Mouse (Mus musculus) urinary bladder, postnatal 25 days (tissue): ENCODE data around the gene Tpm4.

Experiments used
- DNase-seq: peaks from one replicate; pipeline ENCODE4 v3.0.0; 2022; ENCODE audit warnings: low spot score

Gene Tpm4

DNA sequence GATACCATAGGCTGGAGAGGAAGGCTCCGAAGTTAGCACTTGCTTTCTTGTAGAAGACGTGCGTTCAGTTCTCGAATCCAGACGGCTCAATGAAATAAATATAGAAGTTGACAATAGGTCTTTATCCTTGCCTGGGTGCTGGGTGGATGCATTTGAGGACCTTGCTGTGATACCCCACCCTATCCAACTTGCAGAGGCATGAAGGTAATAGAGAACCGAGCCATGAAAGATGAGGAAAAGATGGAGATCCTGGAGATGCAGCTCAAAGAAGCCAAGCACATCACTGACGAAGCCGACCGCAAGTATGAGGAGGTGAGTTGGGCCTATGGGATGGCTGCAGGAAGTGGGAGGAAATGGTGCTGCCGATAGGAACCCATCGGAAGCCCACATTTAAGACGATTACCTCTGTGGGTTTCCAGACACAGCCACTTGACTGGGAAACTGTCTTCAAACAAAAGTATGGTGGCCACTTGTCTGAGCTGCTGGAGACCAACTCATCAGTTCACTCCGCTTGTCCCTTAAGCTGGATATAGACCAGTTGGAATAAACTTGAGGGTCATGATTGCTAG, 8.6 kb downstream of the Tpm4 start:
- DNase-seq: no peak

- no peak for DNase-seq
Observed at GRCm38 (mm10) chr8:72144345-72144975, 9.7 kb downstream of the Tpm4 start.

DNA sequence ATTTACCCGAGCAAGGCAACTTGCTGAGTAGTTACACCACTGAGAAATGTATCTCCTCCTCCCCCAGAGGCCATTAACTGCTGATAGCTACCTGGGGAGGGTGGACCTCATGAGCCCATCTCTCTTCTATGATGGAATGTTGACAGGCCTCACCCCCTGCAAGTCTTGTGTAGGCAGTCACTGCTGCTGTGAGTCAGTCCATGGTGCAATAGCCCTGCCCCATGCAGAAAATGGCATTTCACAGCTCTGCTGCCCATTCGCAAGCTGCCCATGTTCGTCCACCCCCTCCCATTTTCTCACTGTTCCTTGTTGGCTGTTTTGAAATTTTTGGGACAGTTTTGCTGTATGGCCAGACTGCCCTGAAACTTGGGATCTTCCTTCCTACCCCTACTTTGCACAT, 10.7 kb downstream of the Tpm4 start:
- DNase-seq: no peak

DNA sequence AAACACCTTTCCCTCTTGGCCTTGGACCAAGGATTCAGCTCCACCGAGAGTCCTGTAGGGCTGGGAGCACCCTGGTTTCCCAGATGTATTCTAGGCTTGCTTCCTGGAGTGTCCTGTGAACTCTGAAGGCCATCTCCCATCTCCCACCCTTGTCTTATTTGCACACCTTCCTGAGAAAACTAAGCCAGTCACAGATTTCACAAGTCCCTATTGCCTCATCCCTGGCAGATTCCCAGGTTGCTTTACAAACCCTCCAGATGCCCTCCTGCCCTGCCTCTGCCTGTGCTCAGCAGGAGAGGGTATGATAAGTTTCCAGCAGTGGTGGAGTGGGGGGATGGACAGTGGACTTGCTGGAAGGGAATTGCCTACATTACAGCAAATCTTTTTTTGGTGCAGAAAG, 11.3 kb downstream of the Tpm4 start:
- no peak for DNase-seq

DNA sequence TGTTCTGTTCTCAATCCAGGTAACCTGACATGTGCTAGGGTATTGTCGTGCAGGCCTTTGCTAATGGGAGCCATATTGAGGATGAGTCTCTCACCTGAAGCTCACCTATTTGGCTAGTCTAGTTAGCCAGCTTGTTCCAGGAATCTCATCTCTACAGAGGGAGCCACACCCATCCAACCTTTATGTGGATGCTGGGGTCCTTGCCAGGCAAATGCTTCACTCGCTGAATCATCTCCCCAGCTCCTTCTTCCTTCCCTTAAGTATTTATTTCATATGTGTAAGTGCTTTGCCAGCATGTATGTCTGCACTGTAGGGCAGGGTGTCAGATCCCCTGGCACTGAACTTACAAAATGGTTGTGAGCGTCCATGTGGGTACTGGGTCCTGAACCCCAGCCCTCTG, 11.8 kb downstream of the Tpm4 start:
- DNase-seq: no peak

- DNase-seq: no peak
Observed at GRCm38 (mm10) chr8:72147266-72147665, 12.5 kb downstream of the Tpm4 start.

DNA sequence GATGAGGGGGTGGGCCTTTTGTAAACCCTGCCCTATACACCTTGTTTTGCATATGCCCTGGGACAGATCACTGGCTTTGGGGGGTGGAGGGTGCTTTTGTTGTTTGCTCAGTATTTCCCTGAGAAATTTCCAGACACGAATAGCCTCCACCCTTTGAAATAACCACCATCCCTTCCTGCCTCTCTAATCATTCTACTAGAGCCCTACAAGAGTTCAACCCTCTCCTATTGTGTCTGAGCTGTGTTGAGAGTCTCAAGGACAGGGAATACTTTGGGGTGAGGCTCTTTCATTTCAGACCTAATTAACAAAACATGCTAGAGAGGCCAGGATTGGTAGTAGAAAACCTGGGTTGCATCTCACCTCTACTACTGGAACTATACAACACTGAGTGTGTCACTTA, 14.3 kb downstream of the Tpm4 start:
- DNase-seq: no peak

GRCm38 (mm10) chr8:72151418-72152078, 16.8 kb downstream of the Tpm4 start:
- DNase-seq: no peak

- no peak for DNase-seq
Observed at GRCm38 (mm10) chr8:72153382-72153781, 18.6 kb downstream of the Tpm4 start.

GRCm38 (mm10) chr8:72158096-72158495, 23.3 kb downstream of the Tpm4 start:
- DNase-seq: no peak

- no peak for DNase-seq
Observed at GRCm38 (mm10) chr8:72158726-72159125, 24.0 kb downstream of the Tpm4 start.

GRCm38 (mm10) chr8:72160007-72160406, 25.2 kb downstream of the Tpm4 start:
- DNase-seq: no peak

DNA sequence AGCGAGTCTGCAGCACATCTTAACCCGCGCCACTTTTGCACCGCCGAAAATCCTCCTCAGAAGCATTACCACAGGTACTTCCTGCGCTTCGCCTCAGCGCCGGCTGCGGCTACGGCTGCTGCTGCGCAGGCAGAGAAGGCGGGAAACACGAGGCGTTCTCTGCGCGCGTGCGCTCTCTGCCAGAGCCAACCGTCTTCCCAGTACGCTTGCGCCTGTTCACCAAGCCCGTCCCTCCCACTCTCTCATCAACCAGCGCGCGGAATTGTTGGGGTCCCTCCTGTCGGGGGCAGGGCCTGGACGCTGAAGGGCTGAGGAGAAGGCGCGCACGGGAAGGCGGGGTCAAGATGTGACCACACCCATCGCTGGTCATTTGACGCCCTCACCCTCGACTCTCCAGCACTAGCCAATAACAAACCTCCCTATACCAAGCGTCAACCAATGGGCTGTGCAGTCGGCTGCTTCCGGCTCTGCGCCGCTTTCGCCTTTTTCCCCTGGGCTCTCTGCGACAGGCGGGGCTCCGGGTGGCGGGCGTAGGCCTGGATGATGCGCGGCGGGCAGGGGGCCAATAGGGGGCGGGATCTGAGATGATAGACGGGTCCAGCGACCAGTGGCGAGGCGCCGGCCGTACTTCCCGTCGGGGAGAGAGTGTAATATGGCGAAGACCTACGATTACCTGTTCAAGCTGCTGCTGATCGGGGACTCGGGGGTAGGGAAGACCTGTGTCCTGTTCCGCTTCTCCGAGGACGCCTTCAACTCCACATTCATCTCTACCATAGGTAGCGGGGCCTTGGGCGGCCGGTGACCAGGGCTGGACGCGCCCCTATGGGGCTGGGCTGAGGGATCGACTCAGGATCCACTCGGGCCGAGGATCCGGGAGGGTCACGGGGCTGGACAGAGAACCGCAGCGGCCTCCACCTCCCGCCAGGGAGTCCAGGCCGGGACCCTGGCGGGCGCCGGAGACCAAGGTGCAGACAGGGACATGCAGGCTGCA, 26.2 kb downstream of the Tpm4 start, which contains the start of gene Rab8a:
TSS of gene Rab8a (plus strand) at position 494 of the 991 bp plus-strand sequence.
- peak; percentile 99 for DNase-seq

GRCm38 (mm10) chr8:72162821-72163220, 28.0 kb downstream of the Tpm4 start:
- no peak for DNase-seq

GRCm38 (mm10) chr8:72169098-72169668, 34.4 kb downstream of the Tpm4 start:
- DNase-seq: no peak

DNA sequence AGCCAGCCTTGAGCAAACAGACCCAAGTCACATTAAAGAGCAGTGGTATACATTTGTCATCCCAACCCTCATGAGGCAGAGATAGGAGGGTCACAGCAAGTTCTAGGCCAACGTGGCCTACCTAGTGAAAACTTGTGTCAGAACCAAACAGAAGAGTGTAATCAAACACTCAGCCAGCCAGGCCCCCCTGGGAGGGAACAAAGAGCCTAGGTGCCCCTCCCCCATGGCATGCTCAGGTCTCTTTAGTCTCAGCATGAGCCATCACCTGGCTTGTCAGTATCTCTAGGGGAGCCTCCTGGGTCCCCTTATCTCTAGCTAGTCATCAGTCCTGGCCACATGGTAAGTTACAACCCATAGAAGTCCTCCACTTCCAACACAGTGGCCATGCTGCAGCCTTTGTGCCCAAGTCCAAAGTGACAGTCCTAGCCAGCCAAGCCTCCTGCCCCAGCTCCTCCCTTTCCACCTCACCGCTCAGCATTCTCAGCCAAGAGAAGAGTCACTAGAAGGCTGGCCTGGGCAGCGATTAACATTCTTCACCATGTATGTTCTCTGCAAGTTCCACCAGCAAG, 35.0 kb downstream of the Tpm4 start:
- DNase-seq: no peak

DNA sequence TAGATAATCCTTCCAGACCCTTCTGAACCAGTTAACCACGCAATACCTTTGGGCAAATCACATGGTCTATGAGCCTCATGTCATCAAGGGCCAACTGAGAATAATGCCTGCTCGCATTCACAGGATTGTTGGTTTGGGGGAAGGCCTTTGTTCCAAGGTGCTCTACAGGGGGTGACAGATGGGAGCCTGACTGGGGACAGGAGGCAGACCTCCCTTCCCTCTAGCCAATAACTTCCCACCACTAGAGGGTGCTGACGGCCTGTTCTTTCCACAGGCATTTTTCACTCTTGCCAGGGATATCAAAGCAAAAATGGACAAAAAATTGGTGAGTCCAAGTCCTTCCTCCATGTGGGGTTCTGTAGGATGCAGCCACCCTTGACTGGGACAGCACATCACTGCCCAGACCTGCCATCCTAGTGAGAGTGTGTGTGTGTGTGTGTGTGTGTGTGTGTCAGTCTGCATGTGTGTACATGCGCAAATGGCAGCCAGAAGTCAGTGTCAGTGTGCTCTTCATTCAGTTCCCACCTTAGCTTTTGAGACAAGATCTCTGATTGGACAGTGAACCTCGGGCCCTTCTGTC, 42.7 kb downstream of the Tpm4 start:
- peak; percentile 60 for DNase-seq

DNA sequence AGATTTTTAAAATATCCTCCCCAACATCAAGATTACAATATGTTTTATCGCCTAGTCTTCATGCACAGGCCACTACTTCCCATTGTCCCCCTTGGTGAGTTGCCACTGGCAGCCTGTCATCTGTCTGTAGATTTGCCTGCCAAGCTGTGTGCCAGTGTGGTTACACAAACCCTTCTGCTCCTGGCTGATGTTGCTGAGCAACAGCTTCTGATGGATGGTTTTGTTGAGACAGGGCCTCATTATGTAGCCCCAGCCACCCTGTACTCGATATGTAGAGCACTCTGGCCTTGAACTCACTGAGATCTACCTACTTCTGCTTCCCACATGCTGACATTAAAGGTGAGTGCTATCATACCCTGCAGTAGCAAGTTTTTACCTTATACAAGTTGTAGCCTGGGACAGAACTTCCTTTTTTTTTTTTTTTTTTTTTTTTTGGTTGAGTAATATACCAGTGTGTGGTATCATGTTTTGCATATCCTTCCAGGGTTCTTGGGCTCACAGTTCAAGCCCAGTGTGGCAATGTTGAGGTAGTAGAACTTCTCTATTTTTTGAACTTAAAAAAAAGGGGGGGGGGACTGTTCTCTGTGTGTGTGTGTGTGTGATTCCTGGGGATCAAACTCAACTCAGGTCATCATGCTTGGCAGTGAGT, 48.9 kb downstream of the Tpm4 start:
- no peak for DNase-seq

GRCm38 (mm10) chr8:72187793-72188331, 53.1 kb downstream of the Tpm4 start:
- DNase-seq: no peak

GRCm38 (mm10) chr8:72189417-72190214, 54.8 kb downstream of the Tpm4 start, which contains the start of gene Hsh2d:
Gene Hsh2d (plus strand): TSS chr8:72189638.
- DNase-seq: no peak
